Mouse (Mus musculus) E14TG2a.4 (cell line): ENCODE data around the gene A730061H03Rik.

Experiments used
- CTCF ChIP-seq: conservative IDR thresholded peaks from 2 replicates; pipeline ENCODE4 v1.5.1; 2014; ENCODE audit warnings: low read length
- NANOG ChIP-seq: IDR thresholded peaks from 2 replicates; pipeline ENCODE4 v1.6.1; 2014; ENCODE audit warnings: borderline replicate concordance, low read length, mixed read lengths
- POU5F1 ChIP-seq: IDR thresholded peaks from 2 replicates; pipeline ENCODE4 v1.6.1; 2014; ENCODE audit warnings: low read length, borderline replicate concordance

- TF ChIP-seq CTCF, result no peak
- TF ChIP-seq NANOG, result no peak
- TF ChIP-seq POU5F1, result no peak
Measured at GRCm38 (mm10) chr14:55576376-55576775, 16.2 kb upstream of the A730061H03Rik start.
